Mouse (Mus musculus) limb, embryonic 13.5 days (tissue): ENCODE measurements at regions not wholly inside any gene's neighbourhood (a gene's known extent, or its start where the extent isn't known, plus 50 kb on each side); places are given as distances from the start of the nearest gene placed in this dataset.

Experiments
- ATAC-seq: fragments of 200-750 bp; cut with Nextera tagmentation; 2 replicates; pipeline ENCODE4 v1.8.0; 2017; ENCODE audit warnings: low read depth, moderate number of reproducible peaks, moderate TSS enrichment; ENCODE audit not compliant: low FRiP score
- H3K27ac ChIP-seq: fragments of 300-500 bp; sonication (generic); 2 replicates; pipeline ENCODE4 v1.5.1; 2015; ENCODE audit warnings: inconsistent platforms, mild to moderate bottlenecking, moderate library complexity
- H3K27me3 ChIP-seq: fragments of 300-500 bp; sonication (generic); 2 replicates; pipeline ENCODE4 v1.6.1; 2015; ENCODE audit warnings: mild to moderate bottlenecking, inconsistent platforms
- H3K36me3 ChIP-seq: fragments of 300-500 bp; sonication (generic); 2 replicates; pipeline ENCODE4 v1.6.1; 2015; ENCODE audit warnings: inconsistent platforms, mild to moderate bottlenecking, moderate library complexity
- H3K4me1 ChIP-seq: fragments of 300-500 bp; sonication (generic); 2 replicates; pipeline ENCODE4 v1.6.1; 2015; ENCODE audit warnings: inconsistent platforms
- H3K4me2 ChIP-seq: fragments of 300-500 bp; sonication (generic); replicated peaks from 2 replicates; pipeline ENCODE4 v1.6.1; 2015; ENCODE audit warnings: inconsistent platforms, mild to moderate bottlenecking, moderate library complexity
- H3K4me3 ChIP-seq: fragments of 300-500 bp; sonication (generic); 2 replicates; pipeline ENCODE4 v1.5.1; 2015; ENCODE audit warnings: moderate library complexity, mild to moderate bottlenecking, inconsistent platforms
- H3K9ac ChIP-seq: fragments of 300-500 bp; sonication (generic); 2 replicates; pipeline ENCODE4 v1.6.1; 2015; ENCODE audit warnings: mild to moderate bottlenecking, inconsistent platforms
- H3K9me3 ChIP-seq: fragments of 300-500 bp; sonication (generic); 2 replicates; pipeline ENCODE4 v1.6.1; 2016; ENCODE audit warnings: inconsistent platforms
- WGBS: fragments of 180-500 bp; shearing (Covaris S2); methylation state at CpG from one replicate; pipeline ENCODE4 v1.1.7; 2015; 5-methylcytosine and 5-hydroxymethylcytosine counted together

DNA sequence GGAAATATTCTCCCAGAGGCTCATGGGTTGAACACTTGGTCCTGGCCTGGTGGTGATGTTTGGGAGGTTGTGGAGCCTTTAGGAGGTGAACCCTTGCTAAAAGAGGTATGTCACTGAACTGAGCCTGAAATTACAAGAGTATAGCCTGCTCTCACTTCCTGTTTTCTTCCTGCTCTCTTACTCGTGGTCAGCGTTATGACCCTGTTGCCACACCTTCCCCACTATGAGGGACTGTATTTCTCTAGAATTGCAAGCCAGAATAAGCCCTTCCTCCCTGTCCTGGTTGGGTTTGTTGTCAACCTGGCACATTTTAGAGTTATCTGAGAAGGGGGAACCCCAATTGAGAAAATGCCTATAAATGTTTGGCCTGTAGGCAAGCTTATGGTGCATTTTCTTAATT lies 674.1 kb downstream of the Epm2a start:
- Histone ChIP-seq H3K27me3 (no peaks in the 10 kb centered on the region), H3K27ac (no peak overlapping the region), H3K9me3 (no peaks in the 10 kb centered on the region), H3K36me3 (no peaks in the 10 kb centered on the region), H3K4me1 (peaks cover 6% of the 10 kb centered on the region), H3K4me3 (no peak overlapping the region), H3K4me2 (no peak overlapping the region), H3K9ac (no peak overlapping the region)
- no peak for ATAC-seq
- 74% methylated on average over 2 of the region's 2 CpGs for WGBS

- Histone ChIP-seq H3K4me2 (no peak overlapping the region), H3K27ac (no peak overlapping the region), H3K4me3 (no peak overlapping the region), H3K4me1 (peaks cover 6% of the 10 kb centered on the region), H3K27me3 (no peaks in the 10 kb centered on the region), H3K9ac (no peak overlapping the region), H3K9me3 (no peaks in the 10 kb centered on the region), H3K36me3 (no peaks in the 10 kb centered on the region)
- ATAC-seq = no peak
- WGBS = 21% methylated on average over 5 of the region's 5 CpGs
Observed at GRCm38 (mm10) chr10:12018281-12018680, 675.1 kb downstream of the Epm2a start.

DNA sequence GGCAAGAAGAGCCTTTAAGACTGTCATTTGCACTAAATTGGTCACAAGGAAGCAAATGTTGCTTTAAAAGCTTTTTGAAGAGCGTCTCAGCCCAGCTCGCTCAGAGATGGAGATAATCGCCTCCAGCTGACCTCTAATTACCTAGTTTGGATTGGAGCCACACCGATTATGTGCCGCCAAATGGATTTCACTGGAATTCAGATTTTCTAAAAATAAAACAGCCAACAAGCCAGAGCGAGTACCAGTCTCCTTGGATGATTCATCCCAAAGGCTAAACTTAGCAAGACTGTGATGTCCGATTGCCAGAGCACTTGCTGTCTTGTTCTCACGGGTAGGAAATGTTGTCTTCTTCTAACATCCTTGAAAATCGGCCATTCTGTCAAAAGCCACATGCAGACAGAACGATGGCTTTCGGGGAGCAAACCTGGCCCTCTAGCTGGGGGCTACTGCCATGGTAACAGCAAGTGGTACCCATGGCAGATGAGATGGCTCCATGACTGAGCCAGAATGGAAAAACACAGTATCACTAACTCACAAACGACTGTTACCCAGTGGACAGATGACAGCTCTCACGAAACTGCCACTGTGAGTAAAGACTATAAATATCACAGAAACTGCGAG lies 676.1 kb downstream of the Epm2a start:
- ATAC-seq = no peak
- Histone ChIP-seq H3K4me2 (no peak overlapping the region), H3K9me3 (no peaks in the 10 kb centered on the region), H3K27me3 (no peaks in the 10 kb centered on the region), H3K4me1 (peaks cover 6% of the 10 kb centered on the region), H3K27ac (no peak overlapping the region), H3K9ac (no peak overlapping the region), H3K4me3 (no peak overlapping the region), H3K36me3 (no peaks in the 10 kb centered on the region)
- WGBS = 32% methylated on average over 14 of the region's 14 CpGs

DNA sequence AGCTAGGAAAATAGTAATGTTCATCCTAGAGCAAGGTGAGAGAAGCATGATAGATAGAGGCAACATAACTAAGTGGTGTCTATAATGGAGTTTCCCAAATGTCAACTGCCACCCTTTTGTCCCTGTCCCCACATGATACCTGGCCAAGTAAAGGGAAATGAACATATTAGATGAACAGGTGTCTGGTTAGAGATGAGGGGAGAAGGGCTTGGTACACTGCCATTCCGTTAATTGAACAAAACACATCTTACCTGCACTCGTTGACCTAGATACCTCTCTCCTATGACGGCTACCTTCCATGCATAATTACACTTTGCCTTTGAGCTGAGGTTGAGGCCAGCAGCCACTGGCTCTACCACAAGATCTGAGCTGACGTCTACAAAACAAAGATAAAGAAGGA lies 677.4 kb downstream of the Epm2a start:
- Histone ChIP-seq H3K27me3 (no peaks in the 10 kb centered on the region), H3K36me3 (no peaks in the 10 kb centered on the region), H3K27ac (no peak overlapping the region), H3K9me3 (no peaks in the 10 kb centered on the region), H3K4me3 (no peak overlapping the region), H3K4me2 (no peak overlapping the region), H3K9ac (no peak overlapping the region), H3K4me1 (peaks cover 6% of the 10 kb centered on the region)
- 95% methylated on average over 4 of the region's 4 CpGs for WGBS
- ATAC-seq = no peak

- no peak for ATAC-seq
- H3K27me3 ChIP-seq = no peaks in the 10 kb centered on the region
- no peaks in the 10 kb centered on the region for H3K9me3 ChIP-seq
- H3K27ac ChIP-seq = no peak overlapping the region
- H3K4me2 ChIP-seq = no peak overlapping the region
- H3K4me3 ChIP-seq = no peak overlapping the region
- 44% methylated on average over 1 of the region's 1 CpGs for WGBS
- H3K36me3 ChIP-seq = no peaks in the 10 kb centered on the region
- no peak overlapping the region for H3K9ac ChIP-seq
- no peaks in the 10 kb centered on the region for H3K4me1 ChIP-seq
Observed at GRCm38 (mm10) chr10:12035159-12035558, 692.0 kb downstream of the Epm2a start.

GRCm38 (mm10) chr10:12045937-12046336 lies 702.7 kb downstream of the Epm2a start:
- Histone ChIP-seq H3K4me1 (no peaks in the 10 kb centered on the region), H3K36me3 (no peaks in the 10 kb centered on the region), H3K27ac (no peak overlapping the region), H3K4me3 (no peak overlapping the region), H3K27me3 (no peaks in the 10 kb centered on the region), H3K9me3 (no peaks in the 10 kb centered on the region), H3K9ac (no peak overlapping the region), H3K4me2 (no peak overlapping the region)
- peak; percentile 73 for ATAC-seq
- WGBS = 43% methylated on average over 2 of the region's 2 CpGs

- H3K9ac ChIP-seq = no peak overlapping the region
- no peaks in the 10 kb centered on the region for H3K36me3 ChIP-seq
- no peaks in the 10 kb centered on the region for H3K27me3 ChIP-seq
- no peak overlapping the region for H3K27ac ChIP-seq
- H3K4me2 ChIP-seq = no peak overlapping the region
- H3K9me3 ChIP-seq = no peaks in the 10 kb centered on the region
- no peaks in the 10 kb centered on the region for H3K4me1 ChIP-seq
- 78% methylated on average over 1 of the region's 1 CpGs for WGBS
- ATAC-seq = no peak
- H3K4me3 ChIP-seq = no peak overlapping the region
Observed at GRCm38 (mm10) chr10:12059728-12060127, 716.5 kb downstream of the Epm2a start.

GRCm38 (mm10) chr10:12061069-12061861 lies 718.1 kb downstream of the Epm2a start:
- H3K27ac ChIP-seq = no peak overlapping the region
- H3K4me1 ChIP-seq = no peaks in the 10 kb centered on the region
- H3K9me3 ChIP-seq = no peaks in the 10 kb centered on the region
- H3K27me3 ChIP-seq = no peaks in the 10 kb centered on the region
- H3K4me2 ChIP-seq = no peak overlapping the region
- 86% methylated on average over 5 of the region's 5 CpGs for WGBS
- ATAC-seq = no peak
- no peak overlapping the region for H3K4me3 ChIP-seq
- H3K9ac ChIP-seq = no peak overlapping the region
- no peaks in the 10 kb centered on the region for H3K36me3 ChIP-seq

DNA sequence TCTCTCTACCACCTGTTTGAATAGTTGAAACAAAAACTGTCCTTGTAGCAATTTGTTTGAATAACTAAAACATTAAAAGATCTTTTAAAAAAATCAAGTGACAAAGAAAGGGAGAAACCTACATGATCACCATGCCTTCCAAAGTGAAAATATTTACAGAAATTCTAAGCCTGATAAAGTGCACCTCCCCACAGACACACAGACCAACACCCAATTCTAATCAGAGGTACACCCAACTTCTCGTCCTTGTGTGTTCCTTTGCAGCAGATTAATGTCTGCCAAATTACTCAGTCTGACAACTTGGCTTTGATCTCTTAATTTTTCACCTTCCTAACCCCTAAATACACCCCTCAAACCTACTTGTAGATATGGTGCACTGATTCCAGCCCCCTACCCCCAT lies 719.1 kb downstream of the Epm2a start:
- Histone ChIP-seq H3K27ac (no peak overlapping the region), H3K36me3 (no peaks in the 10 kb centered on the region), H3K27me3 (no peaks in the 10 kb centered on the region), H3K9me3 (no peaks in the 10 kb centered on the region), H3K4me2 (no peak overlapping the region), H3K4me3 (no peak overlapping the region), H3K9ac (no peak overlapping the region), H3K4me1 (no peaks in the 10 kb centered on the region)
- WGBS = 31% methylated on average over 1 of the region's 1 CpGs
- ATAC-seq = no peak

- Histone ChIP-seq H3K4me2 (no peak overlapping the region), H3K4me3 (no peak overlapping the region), H3K27me3 (no peaks in the 10 kb centered on the region), H3K9me3 (no peaks in the 10 kb centered on the region), H3K4me1 (no peaks in the 10 kb centered on the region), H3K9ac (no peak overlapping the region), H3K27ac (no peak overlapping the region), H3K36me3 (no peaks in the 10 kb centered on the region)
- ATAC-seq = no peak
- 100% methylated on average over 1 of the region's 1 CpGs for WGBS
Observed at GRCm38 (mm10) chr10:12083961-12084360, 740.8 kb downstream of the Epm2a start.

GRCm38 (mm10) chr10:12092521-12092920 lies 749.3 kb downstream of the Epm2a start:
- no peak overlapping the region for H3K27ac ChIP-seq
- no peaks in the 10 kb centered on the region for H3K4me1 ChIP-seq
- ATAC-seq = no peak
- no peak overlapping the region for H3K4me2 ChIP-seq
- no peaks in the 10 kb centered on the region for H3K36me3 ChIP-seq
- 52% methylated on average over 1 of the region's 1 CpGs for whole genome bisulfite sequencing
- H3K27me3 ChIP-seq = no peaks in the 10 kb centered on the region
- no peak overlapping the region for H3K9ac ChIP-seq
- H3K9me3 ChIP-seq = no peaks in the 10 kb centered on the region
- no peak overlapping the region for H3K4me3 ChIP-seq

DNA sequence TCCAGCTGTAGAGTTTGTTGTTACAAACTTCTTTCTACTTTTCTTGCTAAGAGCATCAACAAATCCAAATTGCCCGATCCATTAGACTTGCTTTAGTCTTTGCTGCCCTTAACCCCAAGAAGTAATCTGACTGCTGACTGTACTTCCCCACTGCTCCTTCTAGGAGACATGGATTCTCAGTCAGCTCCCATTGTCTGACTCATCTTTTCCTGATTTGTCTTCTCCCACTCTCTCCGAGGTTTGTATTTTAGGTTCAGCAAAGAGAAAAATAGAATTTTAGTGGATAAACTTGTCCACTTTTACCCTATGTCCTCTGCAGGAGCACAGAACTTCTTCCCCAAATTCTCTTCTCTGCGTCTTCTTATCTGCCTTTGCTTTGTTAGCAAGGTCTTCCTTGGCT lies 753.5 kb downstream of the Epm2a start:
- no peaks in the 10 kb centered on the region for H3K9me3 ChIP-seq
- no peak overlapping the region for H3K4me2 ChIP-seq
- H3K36me3 ChIP-seq = no peaks in the 10 kb centered on the region
- no peak for ATAC-seq
- 80% methylated on average over 3 of the region's 3 CpGs for WGBS
- no peak overlapping the region for H3K4me3 ChIP-seq
- no peaks in the 10 kb centered on the region for H3K27me3 ChIP-seq
- no peaks in the 10 kb centered on the region for H3K4me1 ChIP-seq
- H3K27ac ChIP-seq = no peak overlapping the region
- no peak overlapping the region for H3K9ac ChIP-seq

DNA sequence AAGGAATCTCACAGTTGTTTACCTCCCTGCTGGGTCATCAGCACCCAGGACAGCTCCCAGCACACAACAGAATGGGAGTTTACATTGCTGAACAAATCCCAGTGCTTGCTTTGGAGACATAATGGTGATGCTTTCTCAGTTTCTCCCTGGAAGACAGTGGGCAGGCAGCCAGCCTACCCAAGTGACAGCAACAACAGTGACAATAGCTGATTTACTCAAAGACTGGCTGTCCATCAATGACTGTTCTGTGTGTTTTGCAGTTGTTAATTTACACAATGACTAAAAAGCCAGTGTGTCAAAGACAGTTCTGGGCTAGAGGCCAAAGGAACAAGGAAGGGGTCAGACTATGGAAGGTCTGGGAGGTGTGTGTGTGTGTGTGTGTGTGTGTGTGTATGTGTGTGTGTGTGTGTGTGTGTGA lies 762.2 kb downstream of the Utrn start:
- H3K4me2 ChIP-seq = no peak overlapping the region
- no peaks in the 10 kb centered on the region for H3K27me3 ChIP-seq
- no peak overlapping the region for H3K27ac ChIP-seq
- H3K36me3 ChIP-seq = no peaks in the 10 kb centered on the region
- no peak overlapping the region for H3K9ac ChIP-seq
- ATAC-seq = no peak; the same call in 1 of the 2 replicates
- no peak overlapping the region for H3K4me3 ChIP-seq
- no peaks in the 10 kb centered on the region for H3K9me3 ChIP-seq
- no peaks in the 10 kb centered on the region for H3K4me1 ChIP-seq
